Mouse (Mus musculus): ENCODE measurements around the gene Ccdc151.

DNA sequence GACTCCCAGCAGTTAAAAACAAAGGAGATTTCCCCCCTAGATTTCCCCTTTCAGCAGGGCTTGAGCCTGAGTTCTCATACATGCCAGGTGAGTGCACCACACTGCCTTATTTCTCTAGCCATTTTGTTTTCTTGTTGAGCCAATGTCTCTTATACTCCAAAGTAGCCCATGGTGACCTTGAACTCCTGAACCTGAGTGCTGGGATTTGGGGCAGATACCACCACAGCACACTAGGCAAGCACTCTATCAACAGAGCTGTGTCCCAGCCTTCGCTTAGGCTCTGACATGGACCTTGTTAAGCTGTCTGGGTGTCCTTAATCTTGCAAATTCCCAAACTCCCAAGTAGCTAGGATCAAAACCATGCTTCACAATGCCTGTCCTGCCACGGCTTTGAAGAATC is 39.4 kb upstream of the Ccdc151 start:
- no peak for TF ChIP-seq E2F4 (IDR thresholded peaks at IDR 0.05; ENCODE audit: insufficient read depth)
- no peak for TF ChIP-seq POLR2A (IDR thresholded peaks at IDR 0.05; ENCODE audit: insufficient read length, low read depth)
- TF ChIP-seq USF1 (IDR thresholded peaks at IDR 0.05; ENCODE audit: low read depth), result no peak
- TF ChIP-seq MYOG (IDR thresholded peaks at IDR 0.05; ENCODE audit: control insufficient read depth in 1 of 3, insufficient read depth in 1 of 3, insufficient read length in 2 of 3, low read depth in 2 of 3), result no peak
- TF ChIP-seq MAX (IDR thresholded peaks at IDR 0.05; ENCODE audit: low read depth), result no peak
- no peak for TF ChIP-seq TCF12 (IDR thresholded peaks at IDR 0.05; ENCODE audit: insufficient read depth, poor library complexity, severe bottlenecking)
- no peak for TF ChIP-seq MYOD1 (IDR thresholded peaks at IDR 0.05; ENCODE audit: control insufficient read depth in 1 of 3, insufficient read length in 2 of 3, low read depth in 2 of 3)
- TF ChIP-seq REST (IDR thresholded peaks at IDR 0.05; ENCODE audit: insufficient read depth, insufficient read length), result no peak
- no peak for TF ChIP-seq POLR2AphosphoS2 (IDR thresholded peaks at IDR 0.05; ENCODE audit: insufficient read length, low read depth)

All from myocyte (in vitro differentiated cells).